Mouse (Mus musculus) gastrocnemius, adult 18-20 months (tissue): ENCODE results near the gene Gm20388. TPM values are rescaled to one million over a fixed set of nuclear protein-coding genes. Genes with fewer than 3 reads are reported as not detected.

Experiments
- DNase-seq: peaks from one replicate; pipeline ENCODE4 v3.0.0; 2021; ENCODE audit warnings: low spot score
- total RNA-seq, 2 experiments: library from RNA; stranded (reverse); gene quantifications; 2 replicates each; pipeline ENCODE4 v1.2.3; 2021

Gene Gm20388
- total RNA-seq, 2 experiments from 2014 or later: 10.5 to 12.3 TPM

DNA sequence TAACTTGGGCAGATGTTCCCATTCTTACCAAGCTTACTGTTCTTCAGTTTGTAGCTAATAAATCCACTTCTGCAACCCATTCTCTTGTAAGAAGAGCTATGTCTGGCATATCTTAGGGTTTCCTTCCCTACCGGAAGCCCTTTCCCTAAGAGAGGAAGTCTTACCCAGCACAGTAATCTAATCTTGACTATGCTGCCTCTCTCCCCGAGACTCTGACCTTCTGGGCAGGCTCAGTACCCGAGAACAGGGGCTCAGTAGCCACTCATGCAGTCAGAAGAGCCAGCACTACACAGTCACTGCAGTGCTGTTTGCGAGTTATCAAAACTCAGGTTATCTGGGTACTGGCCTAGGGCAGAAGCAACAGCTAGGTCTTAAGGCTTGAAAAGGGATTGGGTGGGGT, 2987.4 kb downstream of the Gm20388 start:
- no peak for DNase-seq

DNA sequence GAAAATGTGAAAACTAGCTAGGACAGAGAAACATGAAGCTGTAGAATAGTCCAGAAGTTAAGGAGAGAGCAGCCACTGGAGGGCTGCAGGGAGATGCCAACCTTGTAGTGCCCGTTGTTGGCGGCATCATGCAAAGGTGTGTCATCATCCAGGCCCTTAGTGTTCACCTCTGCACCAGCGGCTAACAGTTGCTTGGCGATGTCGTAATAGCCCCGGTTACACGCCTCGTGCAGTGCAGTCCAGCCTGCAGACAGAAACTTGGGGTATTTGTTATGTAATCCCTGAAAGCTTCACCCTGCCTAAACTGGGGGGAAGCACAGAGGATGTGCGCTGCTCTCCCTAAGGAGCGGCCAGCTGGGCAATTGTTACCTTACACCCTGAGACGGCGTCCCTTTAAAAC, 2987.8 kb downstream of the Gm20388 start:
- DNase-seq: no peak

GRCm38 (mm10) chr8:122899085-122899484, 2988.4 kb downstream of the Gm20388 start:
- no peak for DNase-seq

- DNase-seq: no peak
Observed at GRCm38 (mm10) chr8:122901476-122901875, 2990.8 kb downstream of the Gm20388 start.

- DNase-seq: no peak
Observed at GRCm38 (mm10) chr8:122901892-122902515, 2991.4 kb downstream of the Gm20388 start.

GRCm38 (mm10) chr8:122902581-122902980, 2991.9 kb downstream of the Gm20388 start:
- DNase-seq: no peak

DNA sequence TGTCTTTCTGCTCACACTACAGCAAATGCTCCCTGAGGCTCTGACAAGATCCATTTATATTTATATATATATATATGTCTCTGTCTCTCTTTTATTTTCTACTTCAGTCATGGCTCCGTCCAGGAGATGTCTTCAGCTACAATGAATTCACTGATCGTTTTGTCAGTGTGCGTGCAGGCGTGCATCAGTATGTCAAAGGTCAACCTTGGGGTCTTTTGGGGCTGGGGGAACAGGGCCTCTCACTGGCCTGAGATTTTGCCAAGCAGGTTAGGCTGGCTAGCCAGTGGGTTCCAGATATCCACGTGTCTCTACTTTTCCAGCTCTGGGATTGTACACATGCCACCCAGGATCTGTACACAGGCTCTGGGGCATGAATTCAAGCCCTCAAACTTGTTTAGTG, 2992.4 kb downstream of the Gm20388 start:
- DNase-seq: no peak

GRCm38 (mm10) chr8:122904496-122904895, 2993.9 kb downstream of the Gm20388 start:
- DNase-seq: no peak

- DNase-seq: peak; percentile 77
Observed at GRCm38 (mm10) chr8:122905346-122905745, 2994.7 kb downstream of the Gm20388 start.

GRCm38 (mm10) chr8:122906463-122907021, 2995.9 kb downstream of the Gm20388 start:
- peak; percentile 95 for DNase-seq

DNA sequence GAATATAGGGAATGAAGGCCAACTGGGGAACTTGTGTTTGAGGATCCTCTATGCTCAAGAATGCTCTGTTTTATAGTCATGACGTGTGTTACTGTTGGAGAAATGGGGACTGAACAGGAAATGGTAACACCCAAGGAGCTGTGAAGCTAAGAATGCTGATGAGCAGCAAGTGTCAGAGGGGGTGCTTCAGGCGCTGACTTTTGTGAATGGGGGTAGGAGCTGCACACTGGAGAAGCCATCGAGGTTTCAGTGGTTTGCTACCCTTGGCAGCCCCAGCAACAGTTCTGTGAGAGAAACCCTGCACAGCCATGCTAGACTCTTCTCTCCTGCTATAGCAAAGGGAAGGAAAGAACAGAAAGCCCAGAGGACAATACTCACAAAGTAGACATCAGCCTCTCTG, 3001.5 kb downstream of the Gm20388 start:
- DNase-seq: no peak

DNA sequence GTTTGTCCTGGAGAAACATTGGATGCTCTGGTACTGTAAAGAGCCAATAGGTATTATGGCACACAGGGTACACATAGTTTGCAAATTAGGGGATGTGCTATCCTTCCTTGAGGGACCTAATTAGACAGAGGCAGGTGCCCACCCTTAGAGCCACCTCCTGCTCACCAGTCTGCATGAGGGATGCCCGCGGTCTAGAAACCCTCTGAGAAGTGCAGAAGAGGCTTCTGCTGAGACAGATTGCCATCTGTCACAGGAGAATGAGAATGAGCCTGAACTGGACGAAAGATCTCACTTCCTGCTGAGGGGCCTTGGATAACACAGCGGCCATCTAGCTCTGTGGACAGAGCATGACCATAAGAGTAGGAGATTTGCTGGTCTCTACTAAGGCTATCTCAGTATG, 3002.2 kb downstream of the Gm20388 start:
- no peak for DNase-seq

DNA sequence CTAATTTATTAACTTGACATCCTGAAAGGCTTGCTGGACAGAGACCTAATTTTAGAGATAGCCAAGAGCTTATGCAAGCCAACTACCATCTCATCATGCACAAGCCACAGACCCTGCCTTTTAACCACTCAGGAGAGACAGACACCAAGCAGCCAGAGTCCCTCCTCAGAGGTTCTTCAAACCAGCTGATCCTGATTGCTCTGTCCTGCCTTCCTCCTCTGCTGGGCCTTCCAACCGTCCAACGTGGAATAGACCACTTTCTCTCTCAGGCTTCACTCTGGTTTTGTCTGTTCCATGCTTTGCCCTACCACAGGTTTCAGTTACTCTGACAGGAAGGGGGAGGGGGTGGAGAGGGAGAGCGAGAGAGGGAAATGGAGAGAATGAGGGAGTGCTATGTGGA, 3006.1 kb downstream of the Gm20388 start:
- DNase-seq: no peak

- DNase-seq: peak; percentile 43
Observed at GRCm38 (mm10) chr8:122917531-122918392, 3007.1 kb downstream of the Gm20388 start.

DNA sequence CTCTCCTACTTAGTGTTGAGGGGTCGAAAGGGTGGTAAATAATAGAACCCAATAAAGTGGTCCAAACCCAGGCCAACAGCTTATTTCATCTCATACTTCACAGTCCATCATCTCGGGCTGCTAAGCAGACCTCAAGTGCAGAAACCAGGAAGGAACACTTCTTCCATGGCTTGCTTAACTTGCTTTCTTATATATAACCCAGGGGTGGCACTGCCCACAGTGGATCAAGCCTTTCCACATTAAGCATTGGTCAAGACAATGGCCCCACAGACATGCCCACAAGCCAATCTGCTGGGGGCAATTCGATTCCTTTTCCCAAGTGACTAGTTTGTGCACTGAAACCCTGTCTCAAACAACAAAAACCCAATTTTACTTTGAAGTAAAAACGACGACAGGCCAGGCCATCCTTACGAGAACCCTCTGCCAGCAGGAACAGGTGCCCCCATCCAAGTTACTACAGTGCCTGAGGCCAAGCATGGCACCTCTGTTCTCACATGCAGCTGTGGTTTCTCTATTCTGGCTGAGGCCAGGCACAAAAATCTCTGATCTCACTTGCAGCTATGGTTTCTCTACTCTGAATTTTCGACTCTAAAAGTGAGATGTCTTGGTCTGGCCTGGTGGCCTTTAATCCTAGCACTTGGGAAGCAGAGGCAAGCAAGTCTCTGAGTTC, 3007.9 kb downstream of the Gm20388 start:
- DNase-seq: no peak

DNA sequence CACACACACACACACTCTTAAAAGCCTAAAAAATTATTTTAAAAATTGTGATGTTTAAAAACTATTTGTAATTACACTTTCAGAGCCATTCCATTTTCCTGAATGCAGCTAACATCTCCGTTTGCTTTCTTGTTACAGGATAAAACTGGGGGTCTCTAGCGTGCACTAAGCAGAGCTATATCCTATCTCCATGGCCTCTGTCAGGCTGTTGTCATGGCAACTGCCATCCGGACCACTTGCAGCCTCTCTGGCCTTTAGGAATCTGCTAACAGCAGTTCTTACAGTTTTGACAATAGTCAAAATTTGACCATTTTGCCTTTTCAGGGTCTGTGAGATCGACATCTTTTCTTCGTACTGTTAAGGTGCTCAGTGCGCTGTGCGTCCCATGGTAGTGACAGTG, 3010.2 kb downstream of the Gm20388 start:
- no peak for DNase-seq

GRCm38 (mm10) chr8:122922945-122923344, 3012.3 kb downstream of the Gm20388 start:
- no peak for DNase-seq

GRCm38 (mm10) chr8:122923431-122924090, 3012.9 kb downstream of the Gm20388 start:
- DNase-seq: no peak

GRCm38 (mm10) chr8:122924091-122924490, 3013.4 kb downstream of the Gm20388 start:
- no peak for DNase-seq

- no peak for DNase-seq
Observed at GRCm38 (mm10) chr8:122925939-122926722, 3015.5 kb downstream of the Gm20388 start.

DNA sequence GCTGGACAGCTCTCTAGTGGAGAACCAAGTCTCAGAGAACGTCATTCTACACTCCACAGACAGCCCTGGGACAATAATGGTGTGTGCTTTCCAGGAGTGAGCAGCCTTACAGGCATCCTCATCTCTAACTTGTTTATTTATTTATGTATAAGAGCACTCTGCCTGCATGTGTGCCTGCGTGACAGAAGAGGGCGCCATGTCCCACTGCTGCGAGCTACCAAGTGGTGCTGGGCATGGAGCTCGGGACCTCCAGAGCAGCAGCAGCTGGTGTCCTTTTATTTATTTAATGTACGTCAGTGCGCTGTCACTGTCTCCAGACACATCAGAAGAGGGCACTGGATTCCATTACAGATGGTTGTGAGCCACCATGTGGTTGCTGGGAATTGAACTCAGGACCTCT, 3016.1 kb downstream of the Gm20388 start:
- no peak for DNase-seq
